Mouse (Mus musculus) ES-Bruce4 (cell line): Measurements from ENCODE around the gene 6330403K07Rik.

Source experiments
- CTCF ChIP-seq: IDR thresholded peaks from one replicate; pipeline ENCODE4 v1.8.1; 2011; ENCODE audit warnings: low read depth, low read length
- EP300 ChIP-seq: IDR thresholded peaks from 2 replicates; pipeline ENCODE4 v1.6.1; 2011; ENCODE audit warnings: low read depth, low read length; ENCODE audit not compliant: insufficient read depth
- POLR2A ChIP-seq: IDR thresholded peaks from one replicate; pipeline ENCODE4 v1.8.1; 2011; ENCODE audit warnings: low read length; ENCODE audit not compliant: insufficient read depth

- TF ChIP-seq CTCF (no peak), POLR2A (no peak), EP300 (no peak)
Observed at GRCm38 (mm10) chr11:71076342-71076741, 43.0 kb upstream of the 6330403K07Rik start.
